Mouse (Mus musculus) liver, embryonic 14.5 days (tissue): ENCODE measurements around the gene Dpp4.

Experiments used
- CTCF ChIP-seq: IDR thresholded peaks from 2 replicates; pipeline ENCODE4 v1.5.1; 2016; ENCODE audit warnings: antibody characterized with exemption, low read depth, control low read depth
- EP300 ChIP-seq: IDR thresholded peaks from 2 replicates; pipeline ENCODE4 v1.6.1; 2016; ENCODE audit warnings: antibody characterized with exemption, low read depth

GRCm38 (mm10) chr2:62440802-62441544 lies 28.9 kb upstream of the Dpp4 start:
- TF ChIP-seq CTCF (no peak), EP300 (no peak)
